Mouse (Mus musculus): ENCODE data around the gene Bcl6b. TPM values are rescaled to one million over a fixed set of nuclear protein-coding genes. Genes with fewer than 3 reads are reported as not detected.

Gene Bcl6b
- polyA plus RNA-seq (2014; fragmentation: Nextera tagmentation; extraction: Ambion mirVana) = 11.6 and 13.0 TPM in 2 replicates

DNA sequence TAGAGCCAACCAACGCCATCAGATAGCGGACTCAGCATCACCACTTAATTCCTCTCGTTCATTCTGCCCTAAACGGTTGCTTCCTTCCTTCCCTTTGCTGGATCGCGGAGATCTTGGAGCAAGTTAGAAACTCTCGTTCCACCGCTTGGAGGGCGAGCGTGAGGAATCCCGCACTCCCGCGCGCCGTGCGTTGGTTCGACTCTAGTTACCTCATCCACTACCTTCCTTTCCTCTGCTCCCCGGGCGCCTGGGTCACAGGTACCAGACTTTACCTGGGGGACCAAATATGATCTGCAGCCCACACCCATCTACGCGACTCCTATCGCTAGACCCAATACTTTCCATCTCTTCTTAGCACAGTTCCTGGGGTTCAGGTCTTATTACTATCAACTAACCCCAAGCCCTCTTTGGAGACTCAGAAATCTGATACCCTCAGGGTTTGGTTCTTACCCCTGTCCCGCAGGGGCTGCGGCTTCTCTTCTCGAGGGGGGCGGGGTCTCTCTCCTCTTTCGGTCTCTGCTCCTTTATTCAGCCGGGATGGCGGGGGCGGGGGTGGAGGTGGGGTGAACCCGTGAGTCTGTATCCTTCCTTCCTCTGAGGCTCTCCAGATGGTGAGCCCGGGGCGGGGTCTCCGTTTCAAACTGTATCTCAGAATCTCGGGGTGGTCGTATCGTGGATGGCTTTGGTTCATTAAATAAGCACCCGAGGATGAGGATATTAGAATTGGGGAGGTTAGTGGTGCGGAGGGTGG is at the start of gene Bcl6b:
Gene Bcl6b (minus strand): TSS at position 539 of the 751 bp plus-strand sequence.
- ATAC-seq (ENCODE audit: low read depth) (no peak), DNase-seq (ENCODE audit: low spot score) (no peak)
- Histone ChIP-seq H3K4me2 (ENCODE audit: low read depth, low read length) (peak within 1 kb of the TSS; percentile 49), H3K9ac (ENCODE audit: low read depth, low read length) (peak within 1 kb of the TSS; percentile 45), H3K4me1 (ENCODE audit: control insufficient read depth, insufficient read depth, low read length) (peaks cover 12% of the 10 kb centered on the region), H3K9me3 (ENCODE audit: control insufficient read depth, low read length) (no peaks in the 10 kb centered on the region), H3K27me3 (replicated peaks; ENCODE audit: control insufficient read depth, insufficient read depth, low read length) (peaks cover 64% of the 10 kb centered on the region), H3K4me3 (ENCODE audit: low read depth, low read length) (peak within 1 kb of the TSS; percentile 29), H3K27ac (replicated peaks; ENCODE audit: low read depth, low read length) (peak within 1 kb of the TSS; percentile 49; the same call in 1 of the 2 replicates), H3K36me3 (ENCODE audit: control insufficient read depth, insufficient read depth, low read length) (peaks cover under 1% of the 10 kb centered on the region; the same call in 1 of the 2 replicates)
- 3% methylated on average over 39 of the region's 39 CpGs for WGBS

DNA sequence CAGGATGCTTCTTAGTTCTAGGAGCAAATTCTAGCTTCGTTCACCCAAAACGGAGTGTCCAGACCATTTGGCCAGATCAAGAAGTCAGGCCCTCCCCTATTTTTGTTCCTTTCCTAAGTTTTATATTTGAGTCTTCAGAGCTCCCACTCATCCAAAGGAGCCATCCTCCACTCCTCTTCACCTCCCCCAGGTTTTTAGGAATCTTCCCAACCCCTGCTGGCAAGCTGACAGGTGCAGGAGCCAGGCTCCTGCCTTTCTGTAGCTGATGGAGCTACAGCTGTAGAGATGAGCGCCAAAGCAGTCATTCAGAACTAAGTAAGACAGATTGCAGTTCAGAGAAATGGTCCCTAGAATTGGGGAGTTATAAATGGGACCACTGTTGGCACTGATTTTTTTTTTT is 49.4 kb upstream of the Bcl6b start:
- H3K9me3 ChIP-seq (ENCODE audit: control insufficient read depth, low read length) = no peaks in the 10 kb centered on the region
- H3K4me2 ChIP-seq (ENCODE audit: low read depth, low read length) = no peak overlapping the region
- no peak overlapping the region for H3K4me3 ChIP-seq (ENCODE audit: low read depth, low read length)
- ATAC-seq (ENCODE audit: low read depth) (no peak), DNase-seq (ENCODE audit: low spot score) (no peak)
- H3K36me3 ChIP-seq (ENCODE audit: control insufficient read depth, insufficient read depth, low read length) = no peaks in the 10 kb centered on the region
- no peak overlapping the region for H3K9ac ChIP-seq (ENCODE audit: low read depth, low read length)
- no peaks in the 10 kb centered on the region for H3K27me3 ChIP-seq (replicated peaks; ENCODE audit: control insufficient read depth, insufficient read depth, low read length)
- WGBS = 74% methylated on average over 3 of the region's 3 CpGs
- H3K27ac ChIP-seq (replicated peaks; ENCODE audit: low read depth, low read length) = no peak overlapping the region
- H3K4me1 ChIP-seq (ENCODE audit: control insufficient read depth, insufficient read depth, low read length) = no peaks in the 10 kb centered on the region

GRCm38 (mm10) chr11:70271641-70272040 is 42.0 kb upstream of the Bcl6b start:
- WGBS = 58% methylated on average over 7 of the region's 7 CpGs
- Histone ChIP-seq H3K4me2 (ENCODE audit: low read depth, low read length) (no peak overlapping the region), H3K4me1 (ENCODE audit: control insufficient read depth, insufficient read depth, low read length) (no peaks in the 10 kb centered on the region), H3K9me3 (ENCODE audit: control insufficient read depth, low read length) (no peaks in the 10 kb centered on the region), H3K9ac (ENCODE audit: low read depth, low read length) (no peak overlapping the region), H3K36me3 (ENCODE audit: control insufficient read depth, insufficient read depth, low read length) (no peaks in the 10 kb centered on the region), H3K4me3 (ENCODE audit: low read depth, low read length) (no peak overlapping the region), H3K27me3 (replicated peaks; ENCODE audit: control insufficient read depth, insufficient read depth, low read length) (no peaks in the 10 kb centered on the region), H3K27ac (replicated peaks; ENCODE audit: low read depth, low read length) (no peak overlapping the region)
- DNase-seq (ENCODE audit: low spot score) = no peak
- ATAC-seq (ENCODE audit: low read depth) = no peak

GRCm38 (mm10) chr11:70266405-70266804 is 36.8 kb upstream of the Bcl6b start:
- no peak overlapping the region for H3K4me2 ChIP-seq (ENCODE audit: low read depth, low read length)
- 79% methylated on average over 1 of the region's 1 CpGs for WGBS
- H3K9me3 ChIP-seq (ENCODE audit: control insufficient read depth, low read length) = no peaks in the 10 kb centered on the region
- DNase-seq (ENCODE audit: low spot score) (no peak), ATAC-seq (ENCODE audit: low read depth) (no peak)
- no peaks in the 10 kb centered on the region for H3K27me3 ChIP-seq (replicated peaks; ENCODE audit: control insufficient read depth, insufficient read depth, low read length)
- no peak overlapping the region for H3K9ac ChIP-seq (ENCODE audit: low read depth, low read length)
- H3K36me3 ChIP-seq (ENCODE audit: control insufficient read depth, insufficient read depth, low read length) = no peaks in the 10 kb centered on the region
- no peak overlapping the region for H3K4me3 ChIP-seq (ENCODE audit: low read depth, low read length)
- H3K27ac ChIP-seq (replicated peaks; ENCODE audit: low read depth, low read length) = peak overlapping the region; percentile 30; the same call in 1 of the 2 replicates
- H3K4me1 ChIP-seq (ENCODE audit: control insufficient read depth, insufficient read depth, low read length) = no peaks in the 10 kb centered on the region

- no peak overlapping the region for H3K4me2 ChIP-seq (ENCODE audit: low read depth, low read length)
Measured at GRCm38 (mm10) chr11:70265819-70266218, 36.2 kb upstream of the Bcl6b start.

GRCm38 (mm10) chr11:70265252-70265651 is 35.7 kb upstream of the Bcl6b start:
- no peaks in the 10 kb centered on the region for H3K4me1 ChIP-seq (ENCODE audit: control insufficient read depth, insufficient read depth, low read length)
- ATAC-seq (ENCODE audit: low read depth) (no peak), DNase-seq (ENCODE audit: low spot score) (no peak)
- H3K9ac ChIP-seq (ENCODE audit: low read depth, low read length) = 0 out of 2 replicates have a peak overlapping the region, but pooled peaks have one; percentile 14
- no peak overlapping the region for H3K4me2 ChIP-seq (ENCODE audit: low read depth, low read length)
- H3K27me3 ChIP-seq (replicated peaks; ENCODE audit: control insufficient read depth, insufficient read depth, low read length) = no peaks in the 10 kb centered on the region
- no peaks in the 10 kb centered on the region for H3K36me3 ChIP-seq (ENCODE audit: control insufficient read depth, insufficient read depth, low read length)
- H3K4me3 ChIP-seq (ENCODE audit: low read depth, low read length) = no peak overlapping the region
- 44% methylated on average over 3 of the region's 3 CpGs for WGBS
- no peaks in the 10 kb centered on the region for H3K9me3 ChIP-seq (ENCODE audit: control insufficient read depth, low read length)
- peak overlapping the region; percentile 15; the same call in 1 of the 2 replicates for H3K27ac ChIP-seq (replicated peaks; ENCODE audit: low read depth, low read length)

More at GRCm38 (mm10) chr11:70265819-70266218, 36.2 kb upstream of the Bcl6b start:
- Histone ChIP-seq H3K27me3 (replicated peaks; ENCODE audit: control insufficient read depth, insufficient read depth, low read length) (no peaks in the 10 kb centered on the region), H3K9ac (ENCODE audit: low read depth, low read length) (no peak overlapping the region), H3K27ac (replicated peaks; ENCODE audit: low read depth, low read length) (peak overlapping the region; percentile 30; the same call in 1 of the 2 replicates), H3K4me3 (ENCODE audit: low read depth, low read length) (no peak overlapping the region), H3K4me1 (ENCODE audit: control insufficient read depth, insufficient read depth, low read length) (no peaks in the 10 kb centered on the region), H3K9me3 (ENCODE audit: control insufficient read depth, low read length) (no peaks in the 10 kb centered on the region), H3K36me3 (ENCODE audit: control insufficient read depth, insufficient read depth, low read length) (no peaks in the 10 kb centered on the region)
- DNase-seq (ENCODE audit: low spot score) (peak; percentile 67), ATAC-seq (ENCODE audit: low read depth) (peak; percentile 75)
- WGBS = 57% methylated on average over 4 of the region's 4 CpGs

DNA sequence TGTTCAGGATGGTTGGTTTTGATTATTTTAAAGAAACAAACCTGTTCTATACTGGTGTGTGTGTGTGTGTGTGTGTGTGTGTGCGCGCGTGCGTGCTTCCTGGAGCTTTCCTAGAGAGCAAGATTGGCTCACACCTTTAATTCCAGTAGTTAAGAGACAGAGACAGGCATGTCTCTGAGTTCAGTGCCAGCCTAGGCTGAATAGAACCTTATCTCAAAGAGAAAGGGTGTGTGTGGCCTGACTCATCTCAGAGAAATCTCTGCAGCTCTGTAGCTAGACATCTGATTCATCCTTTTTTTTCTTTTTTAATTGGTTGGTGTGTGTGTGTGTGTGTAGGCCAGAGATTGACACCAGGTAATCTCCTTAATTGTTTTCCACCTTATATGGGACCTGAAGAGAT is 29.4 kb upstream of the Bcl6b start:
- Histone ChIP-seq H3K4me2 (ENCODE audit: low read depth, low read length) (no peak overlapping the region), H3K9ac (ENCODE audit: low read depth, low read length) (no peak overlapping the region), H3K4me3 (ENCODE audit: low read depth, low read length) (no peak overlapping the region), H3K27me3 (replicated peaks; ENCODE audit: control insufficient read depth, insufficient read depth, low read length) (peaks cover 16% of the 10 kb centered on the region), H3K4me1 (ENCODE audit: control insufficient read depth, insufficient read depth, low read length) (no peaks in the 10 kb centered on the region), H3K36me3 (ENCODE audit: control insufficient read depth, insufficient read depth, low read length) (no peaks in the 10 kb centered on the region), H3K27ac (replicated peaks; ENCODE audit: low read depth, low read length) (no peak overlapping the region), H3K9me3 (ENCODE audit: control insufficient read depth, low read length) (no peaks in the 10 kb centered on the region)
- WGBS = 89% methylated on average over 4 of the region's 4 CpGs
- DNase-seq (ENCODE audit: low spot score) = no peak
- no peak for ATAC-seq (ENCODE audit: low read depth)

GRCm38 (mm10) chr11:70254931-70255531 is 25.4 kb upstream of the Bcl6b start, which contains the start of gene Alox12:
TSS of gene Alox12 (minus strand) at chr11:70255353.
- no peaks in the 10 kb centered on the region for H3K4me1 ChIP-seq (ENCODE audit: control insufficient read depth, insufficient read depth, low read length)
- ATAC-seq (ENCODE audit: low read depth) = peak; percentile 84
- no peaks in the 10 kb centered on the region for H3K9me3 ChIP-seq (ENCODE audit: control insufficient read depth, low read length)
- peak within 1 kb of the TSS; percentile 54 for H3K9ac ChIP-seq (ENCODE audit: low read depth, low read length)
- H3K27me3 ChIP-seq (replicated peaks; ENCODE audit: control insufficient read depth, insufficient read depth, low read length) = peaks cover 41% of the 10 kb centered on the region
- no peak within 1 kb of the TSS for H3K27ac ChIP-seq (replicated peaks; ENCODE audit: low read depth, low read length)
- H3K36me3 ChIP-seq (ENCODE audit: control insufficient read depth, insufficient read depth, low read length) = no peaks in the 10 kb centered on the region
- peak within 1 kb of the TSS; percentile 36 for H3K4me3 ChIP-seq (ENCODE audit: low read depth, low read length)
- peak within 1 kb of the TSS; percentile 53 for H3K4me2 ChIP-seq (ENCODE audit: low read depth, low read length)
- WGBS = 3% methylated on average over 24 of the region's 25 CpGs
- DNase-seq (ENCODE audit: low spot score) = peak; percentile 80
